Mouse (Mus musculus) embryonic facial prominence, embryonic 10.5 days (tissue): ENCODE data around the gene Lsamp. TPM values are rescaled to one million over a fixed set of nuclear protein-coding genes. Genes with fewer than 3 reads are reported as not detected.

Experiments used
- DNase-seq: peaks from one replicate; pipeline ENCODE4 v3.0.0-alpha.2; 2017; ENCODE audit warnings: low spot score
- H3K27ac ChIP-seq: fragments of 300-500 bp; sonication (generic); replicated peaks from 2 replicates; pipeline ENCODE4 v1.5.1; 2016; ENCODE audit warnings: mild to moderate bottlenecking
- H3K27me3 ChIP-seq: fragments of 300-500 bp; sonication (generic); replicated peaks from 2 replicates; pipeline ENCODE4 v1.6.1; 2016; ENCODE audit warnings: low read depth, mild to moderate bottlenecking; ENCODE audit not compliant: poor library complexity, severe bottlenecking
- H3K36me3 ChIP-seq: fragments of 300-500 bp; sonication (generic); replicated peaks from 2 replicates; pipeline ENCODE4 v1.6.1; 2016; ENCODE audit warnings: mild to moderate bottlenecking, moderate library complexity
- H3K4me1 ChIP-seq: fragments of 300-500 bp; sonication (generic); 2 replicates; pipeline ENCODE4 v1.6.1; 2016
- H3K4me3 ChIP-seq: fragments of 300-500 bp; sonication (generic); 2 replicates; pipeline ENCODE4 v1.5.1; 2016; ENCODE audit warnings: mild to moderate bottlenecking, moderate library complexity
- H3K9me3 ChIP-seq: fragments of 300-500 bp; sonication (generic); 2 replicates; pipeline ENCODE4 v1.6.1; 2016; ENCODE audit warnings: mild to moderate bottlenecking
- WGBS: fragments of 180-500 bp; shearing (Covaris S2); methylation state at CpG from one replicate; pipeline ENCODE4 v1.1.7; 2016; 5-methylcytosine and 5-hydroxymethylcytosine counted together
- polyA plus RNA-seq: library from polyadenylated mRNA; unstranded; fragments of >200 nt; fragmentation: Nextera tagmentation; extraction: Ambion mirVana; gene quantifications from 2 replicates; pipeline ENCODE4 v1.2.1, GENCODE M21; 2016

The Lsamp gene
- polyA plus RNA-seq: 5.6 and 6.3 TPM in 2 replicates

DNA sequence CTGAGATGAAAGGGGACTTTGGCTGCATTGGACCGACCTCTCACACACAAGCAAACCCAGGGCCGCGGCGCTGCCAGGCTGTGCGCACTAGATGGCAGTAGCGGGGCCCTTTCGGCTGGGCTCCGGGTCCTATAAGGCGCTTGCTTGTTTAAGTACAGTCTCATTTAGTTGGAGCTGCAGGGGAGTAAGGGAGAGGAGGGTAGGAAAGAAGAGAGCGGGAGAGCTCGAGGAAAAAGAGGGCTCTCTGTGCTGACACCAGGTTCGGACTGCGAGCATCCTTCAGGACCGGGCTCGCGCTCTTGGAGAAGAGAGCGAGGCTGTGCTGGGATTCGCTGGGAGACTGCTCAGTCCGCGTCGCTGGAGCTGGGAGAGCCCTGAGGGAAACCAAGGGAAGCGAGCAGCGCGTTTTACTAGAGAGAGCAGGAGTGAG is at the start of gene Lsamp:
Gene Lsamp, plus strand, starts transcription at position 157 of the 430 bp plus-strand sequence.
- Histone ChIP-seq H3K36me3 (no peaks in the 10 kb centered on the region), H3K4me1 (peaks cover 8% of the 10 kb centered on the region), H3K27ac (no peak within 1 kb of the TSS; the same call in 1 of the 2 replicates), H3K9me3 (no peaks in the 10 kb centered on the region), H3K4me3 (peak within 1 kb of the TSS; percentile 70), H3K27me3 (peaks cover 7% of the 10 kb centered on the region; the same call in 1 of the 2 replicates)
- 1% methylated on average over 24 of the region's 24 CpGs for WGBS
- DNase-seq: peak; percentile 88

DNA sequence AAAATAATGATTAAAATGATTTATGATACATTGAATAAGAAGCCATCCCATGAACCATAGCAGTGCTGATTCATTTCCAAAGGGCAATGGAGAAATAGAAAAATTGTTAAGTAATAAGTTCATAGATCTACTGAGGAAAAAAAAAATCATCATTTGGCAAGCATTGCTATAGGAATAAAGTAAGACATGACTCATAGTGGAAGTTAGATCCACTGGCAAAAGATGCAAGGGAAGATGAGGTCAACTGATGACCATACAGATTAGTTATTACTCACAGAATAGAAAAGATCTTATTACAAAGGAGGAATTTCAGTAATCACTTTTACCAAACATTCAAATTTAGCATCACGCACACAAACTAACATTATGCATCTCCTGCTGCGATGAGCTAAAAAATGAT is 26.5 kb upstream of the Lsamp start:
- H3K27me3 ChIP-seq: no peaks in the 10 kb centered on the region
- H3K4me1 ChIP-seq: no peaks in the 10 kb centered on the region
- no peak for DNase-seq
- H3K4me3 ChIP-seq: no peak overlapping the region
- no peaks in the 10 kb centered on the region for H3K36me3 ChIP-seq
- H3K9me3 ChIP-seq: no peaks in the 10 kb centered on the region
- no peak overlapping the region for H3K27ac ChIP-seq
- 88% methylated on average over 2 of the region's 2 CpGs for WGBS

- Histone ChIP-seq H3K4me1 (no peaks in the 10 kb centered on the region), H3K9me3 (no peaks in the 10 kb centered on the region), H3K36me3 (no peaks in the 10 kb centered on the region), H3K4me3 (no peak overlapping the region), H3K27me3 (no peaks in the 10 kb centered on the region), H3K27ac (no peak overlapping the region)
- 84% methylated on average over 1 of the region's 1 CpGs for WGBS
- no peak for DNase-seq
Observed at GRCm38 (mm10) chr16:39972712-39973111, 11.4 kb upstream of the Lsamp start.

GRCm38 (mm10) chr16:39984635-39985291 is 602 bp downstream of the Lsamp start:
- Histone ChIP-seq H3K27ac (no peak overlapping the region; the same call in 1 of the 2 replicates), H3K4me1 (peaks cover 8% of the 10 kb centered on the region), H3K27me3 (peaks cover 7% of the 10 kb centered on the region; the same call in 1 of the 2 replicates), H3K4me3 (peak overlapping the region; percentile 70), H3K9me3 (no peaks in the 10 kb centered on the region), H3K36me3 (no peaks in the 10 kb centered on the region)
- WGBS: under 1% methylated on average over 29 of the region's 29 CpGs
- peak; percentile 67 for DNase-seq

DNA sequence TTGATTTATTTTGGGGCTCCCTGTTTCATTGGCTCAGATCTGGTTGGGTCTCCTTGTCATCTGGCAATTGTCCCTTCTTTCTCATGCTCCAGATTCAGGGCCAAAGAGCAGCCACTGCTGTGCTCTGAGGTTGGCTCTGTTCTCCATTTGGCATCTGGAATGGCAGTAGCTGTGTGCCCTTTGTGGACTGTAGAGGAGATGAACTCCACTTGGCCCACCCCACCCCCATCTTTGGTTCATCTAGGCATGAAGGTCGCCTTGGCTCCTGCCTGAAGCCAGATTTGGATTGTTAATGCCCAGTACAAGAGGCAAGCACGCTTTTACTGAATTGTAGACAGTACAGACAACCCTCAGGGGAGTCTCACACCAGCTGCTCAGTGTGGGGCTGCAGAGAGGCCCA is 4.3 kb downstream of the Lsamp start:
- Histone ChIP-seq H3K4me3 (no peak overlapping the region), H3K9me3 (no peaks in the 10 kb centered on the region)
- WGBS: 58% methylated on average over 2 of the region's 2 CpGs

GRCm38 (mm10) chr16:39994821-39995220 is 10.7 kb downstream of the Lsamp start:
- H3K27ac ChIP-seq: no peak overlapping the region
- WGBS: 93% methylated on average over 5 of the region's 5 CpGs
- no peaks in the 10 kb centered on the region for H3K36me3 ChIP-seq
- no peaks in the 10 kb centered on the region for H3K4me1 ChIP-seq
- no peaks in the 10 kb centered on the region for H3K27me3 ChIP-seq
- H3K4me3 ChIP-seq: no peak overlapping the region
- no peak for DNase-seq
- H3K9me3 ChIP-seq: no peaks in the 10 kb centered on the region

More for the DNA sequence above, 4.3 kb downstream of the Lsamp start:
- H3K27ac ChIP-seq: no peak overlapping the region
- H3K27me3 ChIP-seq: peaks cover 7% of the 10 kb centered on the region; the same call in 1 of the 2 replicates
- H3K4me1 ChIP-seq: peaks cover 8% of the 10 kb centered on the region
- no peaks in the 10 kb centered on the region for H3K36me3 ChIP-seq
- DNase-seq: no peak

- WGBS: 74% methylated on average over 2 of the region's 2 CpGs
- H3K27me3 ChIP-seq: no peaks in the 10 kb centered on the region
- no peak overlapping the region for H3K4me3 ChIP-seq
- H3K9me3 ChIP-seq: no peaks in the 10 kb centered on the region
- H3K4me1 ChIP-seq: no peaks in the 10 kb centered on the region
- H3K36me3 ChIP-seq: no peaks in the 10 kb centered on the region
- no peak for DNase-seq
- no peak overlapping the region for H3K27ac ChIP-seq
Observed at GRCm38 (mm10) chr16:40008800-40009199, 24.6 kb downstream of the Lsamp start.

GRCm38 (mm10) chr16:40011106-40011505 is 26.9 kb downstream of the Lsamp start:
- 60% methylated on average over 1 of the region's 1 CpGs for WGBS
- no peaks in the 10 kb centered on the region for H3K36me3 ChIP-seq
- H3K9me3 ChIP-seq: no peaks in the 10 kb centered on the region
- no peak overlapping the region for H3K4me3 ChIP-seq
- DNase-seq: no peak
- no peaks in the 10 kb centered on the region for H3K27me3 ChIP-seq
- H3K27ac ChIP-seq: no peak overlapping the region
- no peaks in the 10 kb centered on the region for H3K4me1 ChIP-seq

DNA sequence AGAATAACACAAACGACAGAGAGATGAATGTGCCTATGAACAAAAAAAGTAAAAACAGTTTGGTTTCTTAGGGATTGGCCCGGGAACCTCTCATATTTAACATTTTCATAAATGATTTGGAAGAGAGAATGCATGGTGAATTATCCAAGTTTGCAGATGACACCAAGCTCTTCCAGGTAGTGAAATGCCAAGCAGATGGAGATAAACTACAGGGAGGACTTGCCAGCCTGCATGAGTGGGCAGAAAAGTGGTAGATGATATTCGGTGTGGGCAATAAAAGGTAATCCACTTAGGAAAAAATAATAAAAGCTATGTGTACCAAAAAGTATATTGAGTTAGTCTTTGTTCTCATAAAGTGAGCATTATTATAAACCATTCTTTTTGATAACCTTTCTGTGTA is 38.5 kb downstream of the Lsamp start:
- whole genome bisulfite sequencing: 87% methylated on average over 3 of the region's 3 CpGs
- Histone ChIP-seq H3K27me3 (no peaks in the 10 kb centered on the region), H3K4me1 (no peaks in the 10 kb centered on the region), H3K36me3 (no peaks in the 10 kb centered on the region), H3K9me3 (no peaks in the 10 kb centered on the region), H3K4me3 (no peak overlapping the region), H3K27ac (no peak overlapping the region)
- DNase-seq: no peak

- Histone ChIP-seq H3K36me3 (no peaks in the 10 kb centered on the region), H3K27ac (no peak overlapping the region), H3K4me1 (no peaks in the 10 kb centered on the region), H3K27me3 (no peaks in the 10 kb centered on the region), H3K4me3 (no peak overlapping the region), H3K9me3 (no peaks in the 10 kb centered on the region)
- WGBS: 92% methylated on average over 1 of the region's 1 CpGs
- DNase-seq: no peak
Observed at GRCm38 (mm10) chr16:40036719-40037118, 52.6 kb downstream of the Lsamp start.

- Histone ChIP-seq H3K36me3 (no peaks in the 10 kb centered on the region), H3K27ac (no peak overlapping the region), H3K27me3 (no peaks in the 10 kb centered on the region), H3K4me1 (no peaks in the 10 kb centered on the region), H3K4me3 (no peak overlapping the region), H3K9me3 (no peaks in the 10 kb centered on the region)
- DNase-seq: no peak
- 80% methylated on average over 2 of the region's 2 CpGs for WGBS
Observed at GRCm38 (mm10) chr16:40059546-40059945, 75.4 kb downstream of the Lsamp start.

DNA sequence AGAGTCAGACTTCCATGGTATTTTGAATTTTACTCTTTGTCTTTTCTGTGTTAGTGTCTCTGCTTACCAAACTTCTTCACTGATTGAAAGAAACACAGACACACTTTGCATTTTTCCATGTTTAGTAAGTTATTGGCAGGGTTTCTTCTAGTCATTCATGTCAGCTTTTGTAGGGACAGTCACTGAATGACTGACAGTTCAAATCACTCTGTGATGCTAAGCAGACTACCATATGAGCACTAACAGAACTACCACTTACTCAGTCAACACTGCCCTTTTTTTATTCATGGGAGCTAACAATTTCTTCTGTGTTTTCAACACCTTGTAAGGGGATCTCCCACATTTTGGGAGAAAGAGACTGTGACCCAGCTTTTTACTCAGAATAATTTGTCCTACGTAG is 75.8 kb downstream of the Lsamp start:
- no peak for DNase-seq
- no peaks in the 10 kb centered on the region for H3K36me3 ChIP-seq
- 88% methylated on average over 1 of the region's 1 CpGs for WGBS
- no peak overlapping the region for H3K27ac ChIP-seq
- no peaks in the 10 kb centered on the region for H3K9me3 ChIP-seq
- no peaks in the 10 kb centered on the region for H3K4me1 ChIP-seq
- no peak overlapping the region for H3K4me3 ChIP-seq
- no peaks in the 10 kb centered on the region for H3K27me3 ChIP-seq

DNA sequence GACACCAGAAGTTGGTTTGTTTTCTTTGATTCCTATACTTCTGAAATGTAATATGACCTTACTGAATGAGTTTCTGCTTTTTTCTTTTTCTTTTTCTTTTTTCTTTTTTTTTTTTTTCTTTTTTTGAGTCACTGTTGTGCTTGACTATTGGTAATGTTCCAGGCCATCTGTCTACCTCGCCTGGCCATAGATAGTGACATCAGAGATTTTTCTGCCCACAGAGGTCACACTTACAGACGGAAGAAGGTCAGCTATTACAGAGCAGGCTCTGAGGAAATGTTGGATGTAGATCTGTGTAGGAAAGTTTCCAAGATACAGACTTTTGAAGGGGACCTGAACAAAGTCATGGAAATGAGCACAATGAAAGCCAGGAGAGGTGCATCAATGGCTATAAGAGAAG is 76.3 kb downstream of the Lsamp start:
- 64% methylated on average over 2 of the region's 2 CpGs for WGBS
- no peaks in the 10 kb centered on the region for H3K27me3 ChIP-seq
- no peak for DNase-seq
- no peaks in the 10 kb centered on the region for H3K9me3 ChIP-seq
- no peak overlapping the region for H3K4me3 ChIP-seq
- no peaks in the 10 kb centered on the region for H3K36me3 ChIP-seq
- H3K4me1 ChIP-seq: no peaks in the 10 kb centered on the region
- H3K27ac ChIP-seq: no peak overlapping the region
